Mouse (Mus musculus): ENCODE results near the gene Pitx2. TPM values are rescaled to one million over a fixed set of nuclear protein-coding genes. Genes with fewer than 3 reads are reported as not detected.

The Pitx2 gene
- total RNA-seq (2017): not detected in 2 replicates

DNA sequence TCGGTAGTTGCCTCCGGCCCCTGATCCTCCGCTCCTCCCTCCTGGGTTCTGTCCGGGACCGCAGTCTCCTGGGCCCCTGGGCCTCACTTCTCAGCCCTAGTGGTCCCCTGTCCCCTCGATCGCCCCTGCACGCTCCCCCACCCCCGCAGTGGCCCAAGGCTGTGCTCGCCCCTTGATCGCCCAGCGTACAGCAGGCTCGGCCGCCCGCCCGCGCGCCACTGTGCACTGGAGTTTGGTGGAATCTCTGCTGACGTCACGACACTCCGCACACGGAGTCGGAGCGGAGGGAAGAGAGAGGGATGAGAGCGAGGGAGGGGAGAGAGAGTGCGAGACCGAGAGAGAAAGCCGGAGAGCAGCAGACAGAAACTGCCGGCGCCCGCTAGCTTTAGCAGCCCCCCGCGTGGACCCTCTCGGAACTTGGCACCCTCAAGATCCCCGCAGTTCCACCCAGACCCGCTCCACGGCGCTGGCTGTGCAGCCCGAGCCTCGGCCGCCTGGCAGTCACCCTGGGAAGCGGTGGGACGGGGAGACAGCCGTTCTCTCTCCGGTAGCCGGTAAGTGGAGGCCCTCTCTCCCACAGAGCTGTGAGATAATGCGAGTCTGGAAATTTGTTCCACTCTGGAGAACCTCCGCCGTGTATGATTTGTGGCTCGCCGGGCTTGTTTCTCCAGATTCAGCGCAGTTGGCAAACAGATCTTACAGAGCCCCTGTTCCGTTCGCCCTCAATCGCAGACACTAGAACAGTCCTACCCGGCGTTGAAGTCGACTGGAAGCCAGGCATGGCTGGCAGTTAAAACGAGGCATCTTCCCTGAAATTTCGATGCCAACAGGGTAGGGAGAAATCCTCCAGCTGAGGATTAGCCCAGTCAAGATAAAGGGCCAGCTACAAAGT is at the start of gene Pitx2:
Gene Pitx2 (plus strand): TSS at position 270 of the 892 bp plus-strand sequence.
- no peak for ATAC-seq (ENCODE audit: extremely low read depth, insufficient number of reproducible peaks, low FRiP score, poor library complexity, severe bottlenecking)

DNA sequence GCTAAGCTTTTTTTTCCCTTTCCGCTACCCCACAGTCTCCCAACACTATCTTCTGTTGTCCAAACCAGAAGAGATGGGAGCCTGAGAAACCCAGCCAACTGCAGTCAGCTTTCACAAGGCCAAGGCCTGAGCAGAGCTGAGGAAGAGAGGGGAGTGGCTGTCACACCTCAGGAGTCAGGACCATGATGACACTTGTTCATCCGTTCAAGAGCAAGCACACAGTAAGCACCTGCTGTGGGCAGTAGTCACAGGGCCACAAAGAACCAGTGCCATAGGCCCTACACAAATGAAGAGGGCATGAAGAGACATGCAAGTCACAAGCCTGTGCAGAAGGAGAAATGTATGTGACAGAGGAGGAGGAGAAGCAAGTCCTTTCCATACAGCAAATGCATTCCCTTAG is 49.7 kb upstream of the Pitx2 start:
- no peak for ATAC-seq (ENCODE audit: extremely low read depth, insufficient number of reproducible peaks, low FRiP score, poor library complexity, severe bottlenecking)

DNA sequence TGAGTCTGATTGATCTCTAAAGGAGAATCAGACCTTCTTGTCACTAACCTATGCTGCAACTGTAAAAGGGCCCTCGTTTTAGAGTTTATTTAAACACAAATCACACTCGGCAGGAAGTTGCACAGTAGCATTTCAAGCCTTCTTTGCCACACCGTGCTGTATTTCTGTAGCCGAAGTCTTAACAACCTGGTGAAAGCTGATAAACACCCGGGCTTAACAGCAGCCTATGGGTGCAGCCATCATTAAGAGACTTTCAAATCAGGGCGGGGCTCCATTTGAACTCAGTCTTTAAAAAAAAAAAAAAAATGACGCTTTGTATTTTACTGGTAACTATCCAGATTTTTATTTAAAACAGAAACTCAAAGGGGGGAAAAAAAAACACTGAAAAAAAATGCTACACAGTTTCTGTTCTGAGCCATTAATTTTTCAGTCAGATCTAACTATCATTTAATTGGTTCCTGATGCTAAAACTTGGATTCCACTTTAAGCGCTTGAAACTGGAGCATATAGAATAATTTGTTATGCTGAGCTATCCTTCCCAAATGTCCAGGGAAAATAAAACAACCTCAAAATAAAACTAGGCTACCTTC is 48.5 kb upstream of the Pitx2 start:
- ATAC-seq (ENCODE audit: extremely low read depth, insufficient number of reproducible peaks, low FRiP score, poor library complexity, severe bottlenecking): no peak

DNA sequence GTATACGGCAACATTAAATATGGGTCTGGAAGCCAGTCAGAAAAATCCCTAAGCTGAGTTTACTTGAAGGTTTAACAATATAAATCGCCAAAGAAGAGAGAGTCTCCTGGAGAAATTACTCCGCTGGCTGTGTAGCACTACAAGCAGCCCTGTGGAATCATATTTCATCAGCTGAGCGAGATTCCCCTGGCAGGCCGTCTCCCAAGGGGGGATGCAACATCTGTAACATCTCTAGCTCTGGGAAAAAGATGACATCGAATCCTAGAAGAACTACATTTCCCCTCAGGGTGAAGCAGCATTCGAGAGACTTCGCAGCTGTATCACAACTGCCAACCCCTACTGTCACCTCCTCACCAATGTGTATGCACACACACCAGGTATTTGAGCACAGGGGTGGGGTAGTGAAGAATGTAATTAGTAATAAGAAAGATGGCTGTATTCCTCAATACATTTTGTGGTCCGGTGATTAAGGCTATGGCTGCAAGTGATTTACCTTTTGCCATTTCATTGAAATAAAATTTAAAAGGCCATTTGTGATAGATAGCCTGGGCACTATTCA is 40.8 kb upstream of the Pitx2 start:
- ATAC-seq (ENCODE audit: extremely low read depth, insufficient number of reproducible peaks, low FRiP score, poor library complexity, severe bottlenecking): no peak

DNA sequence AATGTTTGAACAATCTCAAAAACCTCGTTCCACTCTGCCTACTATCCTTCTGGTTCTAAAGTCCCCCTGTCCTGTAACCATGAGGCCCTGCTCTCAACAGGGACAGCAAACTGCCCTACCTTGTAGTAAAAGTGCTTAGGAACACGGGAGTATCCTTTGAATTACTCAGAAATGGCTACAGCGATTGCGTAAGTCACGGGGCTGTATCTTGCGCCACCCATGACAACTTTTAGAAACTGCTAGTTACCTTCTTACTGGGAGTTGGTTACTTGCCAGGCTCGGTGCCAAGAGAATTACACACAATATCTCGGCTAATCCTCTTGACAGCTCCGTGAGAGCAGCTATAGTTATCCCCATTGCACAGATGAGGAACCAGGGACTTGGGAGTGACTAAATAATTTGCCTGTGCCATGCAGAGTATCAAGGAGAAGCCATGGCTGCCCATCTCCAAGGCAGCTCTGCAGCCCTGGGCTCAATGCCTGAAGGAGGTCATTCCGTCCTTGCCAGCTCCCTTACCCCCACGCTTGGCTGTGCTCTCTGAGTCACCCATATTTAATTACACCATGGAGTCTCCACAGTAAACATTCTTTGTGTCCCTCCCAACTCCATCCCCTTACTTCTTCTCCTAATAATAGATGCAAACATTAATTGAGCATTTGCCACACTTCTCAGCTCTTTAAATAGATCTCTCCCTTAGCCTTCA is 38.2 kb upstream of the Pitx2 start:
- no peak for ATAC-seq (ENCODE audit: extremely low read depth, insufficient number of reproducible peaks, low FRiP score, poor library complexity, severe bottlenecking)

DNA sequence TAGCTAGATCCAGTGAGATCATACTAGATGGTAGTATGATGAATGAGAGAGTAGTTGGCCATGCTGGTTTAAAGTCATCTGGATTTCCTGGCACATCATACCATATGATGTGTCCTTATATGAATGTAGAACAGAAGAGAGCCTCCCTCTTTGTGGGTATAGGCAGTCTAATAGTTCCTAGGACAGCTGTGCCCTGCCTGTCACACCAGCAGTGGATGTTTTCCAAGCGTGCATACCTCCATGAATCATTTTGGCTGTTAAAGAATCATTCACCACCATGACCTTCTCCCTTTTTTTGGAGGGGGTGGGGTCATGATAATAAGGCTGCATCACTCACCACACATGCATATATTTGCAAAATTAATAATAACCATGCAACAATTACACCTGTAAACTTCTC is 35.4 kb upstream of the Pitx2 start:
- ATAC-seq (ENCODE audit: extremely low read depth, insufficient number of reproducible peaks, low FRiP score, poor library complexity, severe bottlenecking): no peak

DNA sequence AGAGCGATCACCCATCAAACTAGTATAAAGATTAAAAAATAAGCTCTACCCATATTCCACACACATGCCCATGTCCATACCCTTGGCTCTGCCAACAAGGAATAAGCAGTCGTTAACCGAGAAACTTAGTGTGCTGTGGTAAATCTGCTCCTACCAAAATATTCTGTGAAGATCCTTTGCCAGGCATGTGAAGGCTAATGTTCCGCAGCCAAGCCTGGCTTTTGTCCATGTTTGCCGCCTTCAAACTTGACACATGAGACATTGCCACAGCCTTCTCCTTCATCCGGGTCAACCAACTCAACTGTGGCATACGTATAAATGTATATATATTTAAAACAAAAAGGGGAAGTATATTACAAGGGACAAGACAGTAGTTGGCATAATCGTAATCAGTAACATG is 34.0 kb upstream of the Pitx2 start:
- ATAC-seq (ENCODE audit: extremely low read depth, insufficient number of reproducible peaks, low FRiP score, poor library complexity, severe bottlenecking): no peak

DNA sequence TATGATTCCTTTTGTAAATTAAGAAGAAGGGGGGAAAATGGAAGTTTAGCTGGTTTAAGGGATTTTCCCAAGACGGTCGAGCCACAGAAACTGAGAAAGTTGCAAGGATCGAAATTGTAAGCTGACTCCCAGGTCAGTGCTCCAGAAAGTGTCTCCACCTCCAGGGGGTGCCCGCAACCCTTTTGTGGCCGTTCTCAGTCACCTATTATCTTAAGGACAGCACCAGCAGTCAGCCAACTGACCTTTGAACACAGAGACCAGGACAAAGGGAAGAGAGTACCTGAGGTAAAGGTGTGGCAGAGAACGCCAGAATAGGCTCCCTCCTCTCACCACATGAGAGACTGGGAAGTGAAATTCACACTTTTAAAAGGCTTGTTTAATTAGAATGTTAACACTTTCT is 33.0 kb upstream of the Pitx2 start:
- no peak for ATAC-seq (ENCODE audit: extremely low read depth, insufficient number of reproducible peaks, low FRiP score, poor library complexity, severe bottlenecking)

DNA sequence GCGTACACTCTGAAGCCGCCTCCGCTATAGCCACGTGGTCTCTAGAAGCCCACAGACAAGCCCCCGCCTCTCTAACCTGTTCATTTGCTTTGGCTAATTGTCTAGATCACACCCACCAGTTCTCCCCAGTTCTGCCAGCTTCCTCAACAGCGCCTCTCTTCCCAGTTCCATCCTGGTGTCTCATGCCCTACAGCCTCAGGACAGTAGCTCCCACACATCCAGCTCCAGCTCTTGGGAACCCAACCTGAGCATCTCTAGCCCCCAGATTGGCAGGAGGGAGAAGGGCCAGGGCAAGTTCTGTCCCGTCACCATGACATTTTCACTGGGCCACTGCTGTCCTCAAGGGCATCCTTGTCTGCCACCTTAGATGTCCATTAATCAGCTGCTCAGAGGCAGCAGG is 29.3 kb upstream of the Pitx2 start:
- ATAC-seq (ENCODE audit: extremely low read depth, insufficient number of reproducible peaks, low FRiP score, poor library complexity, severe bottlenecking): no peak

DNA sequence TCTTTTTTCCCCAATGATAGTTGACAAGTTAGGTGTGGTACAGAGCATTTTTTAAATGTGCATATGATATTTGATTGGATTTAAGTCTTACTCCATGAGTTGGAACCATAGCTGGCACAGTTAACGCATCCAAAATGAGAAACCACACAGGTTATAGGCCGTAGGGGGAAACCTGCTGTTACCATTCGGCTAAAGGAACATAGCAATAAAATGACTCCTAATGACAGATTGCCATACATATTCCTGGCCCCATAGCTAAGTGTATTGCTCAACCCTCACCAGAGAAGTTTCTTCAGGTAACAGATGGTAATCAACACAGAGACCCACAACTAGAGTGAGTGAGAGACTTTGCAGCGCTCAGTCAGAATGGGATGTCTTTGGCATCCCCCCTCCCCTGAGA is 27.9 kb upstream of the Pitx2 start:
- no peak for ATAC-seq (ENCODE audit: extremely low read depth, insufficient number of reproducible peaks, low FRiP score, poor library complexity, severe bottlenecking)

DNA sequence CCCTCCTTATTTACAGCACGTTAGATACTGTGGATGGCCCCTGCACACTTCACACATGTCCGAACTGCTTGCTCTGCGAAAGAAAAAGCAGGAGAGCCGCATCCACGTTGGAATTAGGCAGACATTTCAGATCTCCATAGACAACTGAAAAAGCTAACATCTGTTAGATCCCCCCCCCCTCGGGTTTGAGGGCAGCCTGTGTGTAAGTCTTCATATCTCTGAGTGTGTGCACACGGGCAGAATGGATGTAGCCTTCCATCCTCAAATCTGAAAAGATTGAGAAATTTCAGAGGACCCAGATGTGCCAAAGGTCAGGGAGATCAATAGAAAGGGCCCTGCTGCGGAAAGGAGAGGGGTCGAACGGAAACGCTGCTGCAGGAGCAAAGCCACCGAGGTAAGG is 5.2 kb upstream of the Pitx2 start:
- no peak for ATAC-seq (ENCODE audit: extremely low read depth, insufficient number of reproducible peaks, low FRiP score, poor library complexity, severe bottlenecking)

DNA sequence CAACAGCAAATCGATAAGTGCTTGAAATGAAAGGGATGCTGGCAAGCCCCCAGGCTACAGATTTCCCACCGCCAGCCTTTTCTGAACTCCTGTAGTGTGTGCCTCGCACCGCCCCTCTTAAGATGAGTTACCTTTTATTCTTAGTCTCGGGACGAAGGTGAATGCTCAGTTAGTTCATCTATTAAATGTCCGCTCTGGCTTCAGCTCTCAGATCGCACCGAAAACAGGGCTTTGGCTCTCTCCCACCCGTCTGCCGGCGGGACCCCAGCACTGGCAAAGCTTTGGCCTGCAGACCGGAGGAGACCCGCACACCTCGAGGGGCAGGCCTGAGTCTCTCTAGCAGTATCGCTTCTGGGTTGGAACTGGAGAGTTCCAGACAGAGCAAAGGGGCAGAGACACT is 4.6 kb upstream of the Pitx2 start:
- no peak for ATAC-seq (ENCODE audit: extremely low read depth, insufficient number of reproducible peaks, low FRiP score, poor library complexity, severe bottlenecking)

DNA sequence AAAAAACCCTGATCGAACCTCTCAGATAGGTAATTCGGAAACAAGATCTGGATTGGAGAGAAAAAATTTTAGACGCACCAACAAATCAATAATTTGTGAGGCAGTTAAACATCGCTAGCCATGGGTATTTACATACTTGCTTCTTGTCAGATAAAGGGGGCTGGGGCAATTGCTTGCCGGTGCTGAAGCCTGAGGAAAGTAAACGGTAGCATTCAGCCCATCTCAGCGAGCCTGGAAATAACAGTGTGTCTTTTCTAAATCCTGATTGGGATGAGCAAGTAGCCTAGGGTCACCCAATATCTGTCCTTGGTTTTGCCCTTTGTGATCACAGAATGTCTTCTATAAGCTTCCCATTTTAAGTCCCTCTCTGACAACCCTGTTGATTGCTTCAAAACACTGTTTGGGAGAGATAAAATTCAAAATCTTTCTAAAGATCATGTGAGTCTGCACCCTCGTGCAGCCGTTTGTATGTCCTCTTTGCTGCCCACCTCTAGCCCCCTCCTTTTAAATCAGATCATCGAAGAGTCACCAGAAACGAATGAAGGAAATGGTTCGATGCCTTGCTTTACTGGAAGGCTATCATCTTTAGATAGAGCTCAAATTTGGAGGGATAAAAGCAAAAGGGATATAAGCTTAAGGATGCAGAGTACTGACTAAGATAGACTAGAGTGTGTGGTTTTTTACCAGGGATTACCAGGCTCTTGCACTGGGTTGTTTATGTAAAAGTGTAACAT is 3.7 kb upstream of the Pitx2 start:
- no peak for ATAC-seq (ENCODE audit: extremely low read depth, insufficient number of reproducible peaks, low FRiP score, poor library complexity, severe bottlenecking)

DNA sequence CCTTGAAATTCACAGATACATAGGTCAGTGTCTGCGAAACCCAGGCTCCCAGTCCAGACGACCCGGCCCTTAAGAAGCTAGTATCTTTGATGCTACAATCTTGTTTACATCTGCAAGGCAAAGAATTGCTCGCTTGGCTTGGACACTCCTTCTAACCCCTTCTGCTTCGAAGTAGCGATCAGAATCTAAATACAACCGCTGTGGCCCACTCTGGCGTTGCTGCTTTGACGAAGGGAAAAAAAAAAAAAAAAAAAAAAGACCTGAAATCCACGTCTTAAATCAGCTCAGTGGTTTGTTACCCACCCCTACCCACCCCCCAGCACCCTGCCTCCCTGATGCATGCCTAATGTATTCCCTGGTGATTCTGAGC is 3.1 kb upstream of the Pitx2 start:
- ATAC-seq (ENCODE audit: extremely low read depth, insufficient number of reproducible peaks, low FRiP score, poor library complexity, severe bottlenecking): no peak

DNA sequence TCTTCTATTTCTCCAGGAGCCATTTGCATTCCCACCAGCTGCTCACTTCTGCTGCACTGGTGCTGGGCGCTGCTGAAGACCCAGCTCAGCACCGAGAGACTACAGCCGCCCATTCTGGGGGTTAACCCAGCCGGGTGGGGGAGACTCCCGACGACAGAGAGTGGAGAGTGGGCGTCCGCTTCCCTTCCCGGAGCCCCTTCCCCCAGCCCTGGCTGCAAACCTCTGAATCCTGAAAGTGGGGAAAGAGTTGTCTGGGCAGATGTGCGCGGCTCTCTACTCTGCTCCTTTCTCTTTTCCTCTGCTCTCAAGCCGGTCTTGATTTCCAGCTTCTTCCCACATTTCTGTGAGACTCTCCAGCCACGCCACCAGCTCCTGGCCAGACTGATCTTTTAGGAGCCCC is 2.6 kb upstream of the Pitx2 start:
- ATAC-seq (ENCODE audit: extremely low read depth, insufficient number of reproducible peaks, low FRiP score, poor library complexity, severe bottlenecking): no peak

DNA sequence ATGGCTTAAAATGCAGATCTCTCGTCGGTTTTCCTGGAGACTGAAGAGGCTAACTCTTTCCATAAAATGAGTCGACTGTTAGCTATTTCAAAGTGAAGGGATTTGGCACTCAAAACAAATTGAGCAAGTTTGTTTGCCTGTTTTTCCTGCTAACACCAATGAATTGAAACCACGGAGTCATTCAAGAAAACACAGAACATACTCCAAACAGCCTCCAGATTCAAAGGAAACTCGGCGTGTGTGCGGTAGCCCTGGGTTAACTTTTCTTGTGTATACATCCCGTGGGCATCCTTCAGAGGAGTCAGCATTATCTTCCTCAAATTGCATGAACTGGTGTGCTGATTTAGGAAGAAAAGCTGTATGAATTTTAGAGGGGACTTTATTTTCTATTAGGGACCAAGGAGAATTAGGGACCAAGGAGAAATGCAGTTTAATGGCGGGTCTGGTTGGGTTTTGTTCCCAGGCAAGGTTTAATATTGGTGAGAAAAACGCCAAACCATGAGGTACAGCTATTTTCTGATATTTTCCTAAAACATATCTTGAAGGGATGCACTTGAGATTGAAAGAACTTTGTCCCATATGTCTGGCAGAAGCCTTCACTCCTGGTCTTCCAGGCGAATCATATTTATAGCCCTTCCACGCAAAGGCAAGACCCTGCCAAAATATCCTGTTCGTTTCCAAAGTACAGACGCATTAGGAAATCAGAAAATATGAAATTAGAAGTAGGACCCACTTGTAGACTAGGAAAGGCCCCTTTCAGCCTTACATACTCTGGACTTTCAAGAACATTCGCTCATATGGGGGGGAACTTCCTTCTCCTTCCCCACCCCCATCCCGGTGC is 1.7 kb upstream of the Pitx2 start:
- ATAC-seq (ENCODE audit: extremely low read depth, insufficient number of reproducible peaks, low FRiP score, poor library complexity, severe bottlenecking): no peak

DNA sequence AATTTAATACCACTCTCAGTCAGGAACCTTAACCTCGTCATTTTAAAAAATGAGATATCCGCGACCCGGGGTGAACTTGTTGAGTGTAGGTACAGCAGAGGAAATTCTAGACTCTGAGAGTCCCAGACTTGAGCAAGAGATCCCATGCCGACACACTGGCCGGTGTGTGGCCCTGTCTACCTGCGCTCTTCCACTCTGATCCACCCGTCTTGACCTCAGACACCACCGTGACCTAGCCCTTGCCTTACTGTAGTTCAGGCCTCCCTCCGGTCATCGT is 1.1 kb upstream of the Pitx2 start:
- no peak for ATAC-seq (ENCODE audit: extremely low read depth, insufficient number of reproducible peaks, low FRiP score, poor library complexity, severe bottlenecking)

DNA sequence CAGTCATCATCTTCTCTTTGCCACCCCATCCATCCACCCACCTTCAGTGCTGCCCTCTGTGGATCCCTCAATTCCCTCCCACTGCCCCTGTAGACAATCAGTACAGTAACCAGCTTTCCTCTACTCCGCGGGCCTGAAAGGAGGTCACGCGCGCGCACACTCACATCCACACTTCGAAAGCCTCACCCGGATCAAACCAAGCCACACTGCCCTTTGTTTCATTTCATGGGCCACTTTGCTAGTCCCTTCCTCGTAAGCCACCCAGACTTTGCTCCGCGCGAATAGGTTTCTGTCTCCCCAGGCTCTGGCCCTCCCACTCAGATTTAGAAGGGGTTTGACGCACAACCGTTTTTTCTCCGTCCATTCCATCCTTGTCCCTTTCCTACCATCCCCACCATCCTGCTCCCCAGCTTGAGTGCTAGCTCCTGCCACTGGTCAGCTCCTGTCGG is 494 bp upstream of the Pitx2 start:
- ATAC-seq (ENCODE audit: extremely low read depth, insufficient number of reproducible peaks, low FRiP score, poor library complexity, severe bottlenecking): no peak

DNA sequence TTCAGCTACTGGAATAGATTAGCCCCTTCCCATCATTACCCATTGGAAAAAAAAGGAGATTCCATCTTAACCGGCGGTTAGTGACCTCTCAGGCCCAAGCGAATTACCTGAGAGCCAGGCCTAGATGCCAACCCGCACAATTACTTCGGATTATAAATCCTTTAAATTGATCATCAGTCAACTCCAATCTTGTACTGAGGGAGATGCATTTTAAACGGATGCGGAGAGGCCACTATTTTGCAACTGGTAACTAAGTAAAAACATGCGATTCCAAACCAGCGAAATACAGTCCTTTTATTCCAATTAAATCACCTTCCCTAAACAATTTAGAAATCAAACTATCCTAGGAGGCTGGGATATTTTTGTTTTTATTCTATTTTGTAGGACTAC is 818 bp downstream of the Pitx2 start:
- no peak for ATAC-seq (ENCODE audit: extremely low read depth, insufficient number of reproducible peaks, low FRiP score, poor library complexity, severe bottlenecking)
